Mouse (Mus musculus) limb, embryonic 11.5 days (tissue): ENCODE results near the gene Slc30a2. TPM values are rescaled to one million over a fixed set of nuclear protein-coding genes. Genes with fewer than 3 reads are reported as not detected.
"Not testable (repeated sequence)": the region's sequence is repeated elsewhere in the genome, so short reads cannot be mapped to it uniquely, and the experiment has no call there.

ENCODE experiments used
- ATAC-seq: fragments of 200-750 bp; cut with Nextera tagmentation; 2 replicates; pipeline ENCODE4 v1.8.0; 2017; ENCODE audit warnings: low read depth; ENCODE audit not compliant: insufficient number of reproducible peaks, low FRiP score, low TSS enrichment
- DNase-seq: peaks from one replicate; pipeline ENCODE4 v3.0.0-alpha.2; 2015; ENCODE audit warnings: low spot score
- H3K27ac ChIP-seq: fragments of 300-500 bp; sonication (generic); replicated peaks from 2 replicates; pipeline ENCODE4 v1.5.1; 2014; ENCODE audit warnings: low read depth, mild to moderate bottlenecking, low read length
- H3K27me3 ChIP-seq: fragments of 300-500 bp; sonication (generic); 2 replicates; pipeline ENCODE4 v1.6.1; 2014; ENCODE audit warnings: mild to moderate bottlenecking, low read length, mixed read lengths; ENCODE audit not compliant: control insufficient read depth, insufficient read depth
- H3K36me3 ChIP-seq: fragments of 300-500 bp; sonication (generic); 2 replicates; pipeline ENCODE4 v1.6.1; 2014; ENCODE audit warnings: mild to moderate bottlenecking, low read length, moderate library complexity, mixed read lengths; ENCODE audit not compliant: control insufficient read depth, insufficient read depth
- H3K4me1 ChIP-seq: fragments of 300-500 bp; sonication (generic); 2 replicates; pipeline ENCODE4 v1.6.1; 2014; ENCODE audit warnings: low read length, mixed read lengths; ENCODE audit not compliant: control insufficient read depth, insufficient read depth
- H3K4me2 ChIP-seq: fragments of 300-500 bp; sonication (generic); 2 replicates; pipeline ENCODE4 v1.6.1; 2014; ENCODE audit warnings: low read depth, mild to moderate bottlenecking, moderate library complexity; ENCODE audit not compliant: severe bottlenecking
- H3K4me3 ChIP-seq: fragments of 300-500 bp; sonication (generic); 2 replicates; pipeline ENCODE4 v1.5.1; 2014; ENCODE audit warnings: low read depth, low read length
- H3K9ac ChIP-seq: fragments of 300-500 bp; sonication (generic); 2 replicates; pipeline ENCODE4 v1.6.1; 2014; ENCODE audit warnings: mild to moderate bottlenecking, low read length
- H3K9me3 ChIP-seq: fragments of 300-500 bp; sonication (generic); 2 replicates; pipeline ENCODE4 v1.6.1; 2016; ENCODE audit warnings: low read length; ENCODE audit not compliant: control insufficient read depth
- WGBS: fragments of 180-500 bp; shearing (Covaris S2); extraction: QIAGEN DNeasy Blood & Tissue Kit; methylation state at CpG from one replicate; pipeline ENCODE4 v1.1.7; 2014; 5-methylcytosine and 5-hydroxymethylcytosine counted together
- polyA plus RNA-seq: library from polyadenylated mRNA; unstranded; fragments of >200 nt; fragmentation: Nextera tagmentation; extraction: Ambion mirVana; gene quantifications from 2 replicates; pipeline ENCODE4 v1.2.1, GENCODE M21; 2014

Slc30a2 gene
- polyA plus RNA-seq, 1 experiment from 2014 or later = not detected

GRCm38 (mm10) chr4:134370649-134371221 is 27.8 kb downstream of the Slc30a2 start:
- Histone ChIP-seq H3K9me3 (no peaks in the 10 kb centered on the region), H3K4me3 (peak overlapping the region; percentile 45), H3K27me3 (peaks cover 40% of the 10 kb centered on the region), H3K9ac (peak overlapping the region; percentile 34), H3K27ac (no peak overlapping the region), H3K4me1 (peaks cover 15% of the 10 kb centered on the region), H3K36me3 (no peaks in the 10 kb centered on the region), H3K4me2 (peak overlapping the region; percentile 95)
- under 1% methylated on average over 18 of the region's 18 CpGs for WGBS
- ATAC-seq = no peak
- peak; percentile 41 for DNase-seq

GRCm38 (mm10) chr4:134371316-134371855 is 28.4 kb downstream of the Slc30a2 start:
- Histone ChIP-seq H3K4me1 (peaks cover 15% of the 10 kb centered on the region), H3K4me3 (peak overlapping the region; percentile 45), H3K4me2 (peak overlapping the region; percentile 95), H3K9ac (peak overlapping the region; percentile 34), H3K27ac (no peak overlapping the region), H3K36me3 (no peaks in the 10 kb centered on the region), H3K9me3 (no peaks in the 10 kb centered on the region), H3K27me3 (peaks cover 40% of the 10 kb centered on the region)
- 2% methylated on average over 17 of the region's 17 CpGs for WGBS
- DNase-seq (peak; percentile 41), ATAC-seq (no peak)

- H3K9me3 ChIP-seq = no peaks in the 10 kb centered on the region
- H3K4me1 ChIP-seq = peaks cover 15% of the 10 kb centered on the region
- no peaks in the 10 kb centered on the region for H3K36me3 ChIP-seq
- no peak overlapping the region for H3K27ac ChIP-seq
- DNase-seq (peak; percentile 77), ATAC-seq (peak; percentile 67; the same call in 1 of the 2 replicates)
- H3K4me3 ChIP-seq = peak overlapping the region; percentile 45
- H3K9ac ChIP-seq = peak overlapping the region; percentile 53
- H3K4me2 ChIP-seq = peak overlapping the region; percentile 95
- H3K27me3 ChIP-seq = peaks cover 40% of the 10 kb centered on the region
- under 1% methylated on average over 16 of the region's 16 CpGs for WGBS
Measured at GRCm38 (mm10) chr4:134372294-134372747, 29.3 kb downstream of the Slc30a2 start.

- Histone ChIP-seq H3K4me2 (no peak overlapping the region), H3K27me3 (peaks cover 37% of the 10 kb centered on the region), H3K9ac (no peak overlapping the region), H3K4me1 (peaks cover 15% of the 10 kb centered on the region), H3K4me3 (no peak overlapping the region), H3K9me3 (no peaks in the 10 kb centered on the region), H3K36me3 (no peaks in the 10 kb centered on the region), H3K27ac (no peak overlapping the region)
- DNase-seq = no peak
- no peak for ATAC-seq
- 75% methylated on average over 8 of the region's 8 CpGs for WGBS
Measured at GRCm38 (mm10) chr4:134373295-134373694, 30.3 kb downstream of the Slc30a2 start.

DNA sequence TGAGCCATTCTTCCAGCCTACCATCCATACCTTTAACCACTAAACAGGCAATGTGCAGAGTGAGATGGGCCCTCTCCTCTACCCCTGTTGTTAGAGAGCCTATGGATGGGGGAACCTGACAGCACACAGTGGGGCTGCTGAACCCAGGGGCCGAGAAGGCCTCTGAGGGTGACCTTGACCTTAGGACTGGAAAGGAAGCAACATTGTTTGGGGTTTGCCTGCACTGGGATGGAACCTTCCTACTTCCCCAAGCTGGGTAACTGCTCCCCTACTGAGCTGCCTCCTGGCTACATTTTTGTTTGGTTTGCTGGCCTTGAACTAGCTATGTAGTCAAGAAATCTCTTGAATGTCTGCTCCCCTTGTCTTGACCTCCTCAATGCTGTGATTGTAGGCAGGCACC is 31.3 kb downstream of the Slc30a2 start:
- peaks cover 30% of the 10 kb centered on the region for H3K27me3 ChIP-seq
- H3K4me3 ChIP-seq = no peak overlapping the region
- H3K4me1 ChIP-seq = peaks cover 15% of the 10 kb centered on the region
- ATAC-seq (no peak), DNase-seq (no peak)
- no peak overlapping the region for H3K4me2 ChIP-seq
- no peaks in the 10 kb centered on the region for H3K36me3 ChIP-seq
- H3K9ac ChIP-seq = no peak overlapping the region
- no peaks in the 10 kb centered on the region for H3K9me3 ChIP-seq
- no peak overlapping the region for H3K27ac ChIP-seq
- WGBS = 78% methylated on average over 1 of the region's 1 CpGs

DNA sequence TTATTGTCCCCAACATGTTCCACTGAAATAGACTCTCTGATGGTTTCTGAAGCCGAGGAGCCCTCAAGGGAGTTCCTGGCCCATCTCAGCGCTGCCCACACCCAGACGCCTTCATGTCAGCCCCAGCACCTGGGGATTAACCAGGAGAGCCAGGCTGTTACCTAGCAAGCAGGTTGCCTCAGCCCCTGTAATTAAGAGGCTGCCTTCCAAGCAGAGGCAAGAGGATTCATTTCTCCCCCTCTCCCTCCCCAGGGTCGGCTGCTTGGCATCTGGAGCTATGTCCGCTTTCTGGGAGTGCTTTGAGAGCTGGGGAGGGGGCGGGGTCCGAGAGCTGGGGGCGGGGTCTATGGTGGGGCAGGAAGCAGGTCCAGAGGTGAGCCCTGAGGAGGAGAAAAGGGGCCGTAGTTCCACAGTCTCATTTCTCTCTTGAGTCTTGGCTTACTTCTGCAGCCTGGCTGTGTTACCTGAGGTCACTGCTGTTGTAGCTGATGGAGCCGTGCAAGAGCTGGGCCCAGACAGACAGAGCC is 35.2 kb downstream of the Slc30a2 start:
- H3K27ac ChIP-seq = no peak overlapping the region
- H3K4me2 ChIP-seq = no peak overlapping the region
- WGBS = 34% methylated on average over 10 of the region's 10 CpGs
- no peak overlapping the region for H3K9ac ChIP-seq
- no peak overlapping the region for H3K4me3 ChIP-seq
- no peaks in the 10 kb centered on the region for H3K9me3 ChIP-seq
- no peaks in the 10 kb centered on the region for H3K36me3 ChIP-seq
- DNase-seq (no peak), ATAC-seq (no peak)
- H3K27me3 ChIP-seq = no peaks in the 10 kb centered on the region
- no peaks in the 10 kb centered on the region for H3K4me1 ChIP-seq

DNA sequence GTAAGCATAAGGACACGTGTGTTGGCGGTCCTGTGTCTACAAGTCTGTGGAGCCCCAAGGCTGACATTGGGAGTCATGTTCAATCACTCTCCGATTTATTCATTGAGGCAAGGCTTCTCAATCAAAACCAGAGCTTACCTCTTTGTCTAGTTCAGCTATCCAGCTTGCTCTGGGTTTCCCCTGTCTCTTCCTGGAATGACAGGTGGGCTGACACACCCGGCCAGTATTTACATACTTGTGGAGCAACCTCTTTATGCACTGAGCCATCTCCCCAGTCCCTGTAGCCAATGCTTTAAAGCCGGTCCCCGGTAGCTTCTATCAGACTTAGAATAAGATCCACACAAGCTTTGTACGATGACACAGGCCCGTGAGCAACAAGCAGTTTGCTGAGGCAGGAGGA is 36.5 kb downstream of the Slc30a2 start:
- Histone ChIP-seq H3K4me3 (no peak overlapping the region), H3K9ac (no peak overlapping the region), H3K36me3 (no peaks in the 10 kb centered on the region), H3K27ac (no peak overlapping the region), H3K4me2 (no peak overlapping the region), H3K4me1 (no peaks in the 10 kb centered on the region), H3K27me3 (no peaks in the 10 kb centered on the region), H3K9me3 (no peaks in the 10 kb centered on the region)
- WGBS = 88% methylated on average over 8 of the region's 8 CpGs
- DNase-seq (no peak), ATAC-seq (no peak)

DNA sequence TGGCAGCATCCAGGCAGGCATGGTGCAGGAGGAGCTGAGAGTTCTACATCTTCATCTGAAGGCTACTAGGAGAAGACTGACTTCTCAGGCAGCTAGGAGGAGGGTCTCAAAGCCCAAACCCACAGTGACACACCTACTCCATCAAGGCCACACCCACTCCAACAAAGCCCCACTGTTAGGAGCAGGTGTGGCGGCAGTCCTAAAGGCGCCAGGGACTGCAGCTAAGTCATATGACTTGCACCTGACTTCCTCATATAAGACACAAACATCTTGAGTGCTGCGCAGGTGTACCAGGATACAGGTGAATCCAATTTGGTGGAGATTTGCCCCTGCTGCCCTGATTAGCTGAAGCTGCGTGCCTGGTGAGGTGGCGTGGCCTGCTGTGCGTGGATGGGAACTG is 40.8 kb downstream of the Slc30a2 start, which contains the start of gene Extl1:
TSS of gene Extl1 (minus strand) at position 101 of the 400 bp plus-strand sequence.
- H3K4me3 ChIP-seq, H3K4me1 ChIP-seq, H3K36me3 ChIP-seq, H3K9ac ChIP-seq, H3K4me2 ChIP-seq, DNase-seq, ATAC-seq, H3K27me3 ChIP-seq, H3K9me3 ChIP-seq, H3K27ac ChIP-seq: not testable (repeated sequence)
- WGBS = 95% methylated on average over 2 of the region's 6 CpGs
